Mouse (Mus musculus): Measurements from ENCODE around the gene A030003K21Rik.
"Not testable (repeated sequence)": the region's sequence is repeated elsewhere in the genome, so short reads cannot be mapped to it uniquely, and the experiment has no call there.

The A030003K21Rik gene

GRCm38 (mm10) chr1:82943295-82943694 lies at the start of gene A030003K21Rik:
Gene A030003K21Rik (minus strand): TSS chr1:82943388.
- DNase-seq = not testable (repeated sequence)

GRCm38 (mm10) chr1:82992093-82992492 lies 48.9 kb upstream of the A030003K21Rik start:
- DNase-seq = no peak

GRCm38 (mm10) chr1:82991596-82991995 lies 48.4 kb upstream of the A030003K21Rik start:
- no peak for DNase-seq

GRCm38 (mm10) chr1:82991062-82991461 lies 47.9 kb upstream of the A030003K21Rik start:
- DNase-seq = no peak

- DNase-seq = peak; percentile 33
Observed at GRCm38 (mm10) chr1:82987530-82988198, 44.5 kb upstream of the A030003K21Rik start.

- no peak for DNase-seq
Observed at GRCm38 (mm10) chr1:82986738-82987137, 43.5 kb upstream of the A030003K21Rik start.

- DNase-seq = no peak
Observed at GRCm38 (mm10) chr1:82977840-82978239, 34.7 kb upstream of the A030003K21Rik start.

- DNase-seq = no peak
Observed at GRCm38 (mm10) chr1:82975750-82976149, 32.6 kb upstream of the A030003K21Rik start.

GRCm38 (mm10) chr1:82974342-82974741 lies 31.2 kb upstream of the A030003K21Rik start:
- no peak for DNase-seq

- DNase-seq = no peak
Observed at GRCm38 (mm10) chr1:82973901-82974300, 30.7 kb upstream of the A030003K21Rik start.

GRCm38 (mm10) chr1:82973244-82973643 lies 30.1 kb upstream of the A030003K21Rik start:
- no peak for DNase-seq

- no peak for DNase-seq
Observed at GRCm38 (mm10) chr1:82972046-82972445, 28.9 kb upstream of the A030003K21Rik start.

- no peak for DNase-seq
Observed at GRCm38 (mm10) chr1:82966413-82966812, 23.2 kb upstream of the A030003K21Rik start.

GRCm38 (mm10) chr1:82959870-82960385 lies 16.7 kb upstream of the A030003K21Rik start, which contains the start of gene Gm47955:
Gene Gm47955 (plus strand): TSS chr1:82960286.
- no peak for DNase-seq

GRCm38 (mm10) chr1:82955913-82956312 lies 12.7 kb upstream of the A030003K21Rik start, which contains the start of gene Gm7544:
Gene Gm7544 (minus strand): TSS chr1:82956013.
- not testable (repeated sequence) for DNase-seq

GRCm38 (mm10) chr1:82948601-82949000 lies 5.4 kb upstream of the A030003K21Rik start:
- DNase-seq = no peak

GRCm38 (mm10) chr1:82946029-82946428 lies 2.8 kb upstream of the A030003K21Rik start:
- not testable (repeated sequence) for DNase-seq

GRCm38 (mm10) chr1:82942505-82942904 lies 683 bp downstream of the A030003K21Rik start:
- DNase-seq = not testable (repeated sequence)

- no peak for DNase-seq
Observed at GRCm38 (mm10) chr1:82938666-82939065, 4.5 kb downstream of the A030003K21Rik start.

- not testable (repeated sequence) for DNase-seq
Observed at GRCm38 (mm10) chr1:82931326-82931725, 11.9 kb downstream of the A030003K21Rik start, which contains the start of gene Gm6217. Gene Gm6217 (minus strand): TSS chr1:82931399.

- not testable (repeated sequence) for DNase-seq
Observed at GRCm38 (mm10) chr1:82930558-82930957, 12.6 kb downstream of the A030003K21Rik start.

GRCm38 (mm10) chr1:82924650-82925049 lies 18.5 kb downstream of the A030003K21Rik start, which contains the start of gene A030014E15Rik:
Gene A030014E15Rik (plus strand): TSS chr1:82924917.
- no peak for DNase-seq

- not testable (repeated sequence) for DNase-seq
Observed at GRCm38 (mm10) chr1:82913434-82913833, 29.8 kb downstream of the A030003K21Rik start.

GRCm38 (mm10) chr1:82913025-82913424 lies 30.2 kb downstream of the A030003K21Rik start, which contains the start of gene A030005L19Rik:
Gene A030005L19Rik (plus strand): TSS chr1:82913325.
- no peak for DNase-seq
